In genomic region chr12:80213263-80213662, GRCm38 (mm10) we compare ENCODE assay signal across 24 mouse cellular contexts. TPM values are rescaled to one million over a fixed set of nuclear protein-coding genes. Genes with fewer than 3 reads are reported as not detected.
A peak's percentile ranks its signal among the peaks of the same experiment; 100 is the strongest.
DNase-seq lines count a peak whose midpoint lies in the region; ATAC-seq lines count a peak whose summit lies in the region.
"Had no signal": no experiment of that assay in that cellular context is flagged by ENCODE, and none has a peak within 500 bp of the region (broad histone marks: within the 10 kb centered on the region; RNA-seq: fewer than 3 reads in every experiment).

No protein-coding gene starts in this region.

- no peak overlapping the region for H3K4me3 ChIP-seq in heart, embryonic 12.5 days
- no peak overlapping the region for H3K4me3 ChIP-seq in embryonic facial prominence, embryonic 10.5 days
- no peak overlapping the region for H3K4me3 ChIP-seq in limb, embryonic 10.5 days
- no peak overlapping the region for H3K4me3 ChIP-seq in kidney, embryonic 16.5 days (ENCODE audit: low read length)
- H3K4me3 ChIP-seq: forebrain, embryonic 10.5 days; heart, adult 2 months; limb, embryonic 15.5 days; liver, embryonic 15.5 days; midbrain, embryonic 10.5 days had no signal

- no peak overlapping the region for H3K4me2 ChIP-seq in heart, embryonic 12.5 days
- H3K4me2 ChIP-seq in kidney, embryonic 16.5 days (replicated peaks; ENCODE audit: low read depth, low read length) = no peak overlapping the region
- H3K4me2 ChIP-seq: hindbrain, embryonic 14.5 days; limb, embryonic 15.5 days; liver, embryonic 15.5 days had no signal

- WGBS in heart, embryonic 12.5 days = 36% methylated on average over 4 of the region's 4 CpGs
- 65% methylated on average over 4 of the region's 4 CpGs for WGBS in embryonic facial prominence, embryonic 10.5 days
- 74% methylated on average over 4 of the region's 4 CpGs for WGBS in limb, embryonic 10.5 days
- WGBS in kidney, embryonic 16.5 days = 31% methylated on average over 4 of the region's 4 CpGs

- H3K27ac ChIP-seq in heart, embryonic 12.5 days (ENCODE audit: poor library complexity, severe bottlenecking) = peak overlapping the region; percentile 57; the same call in 1 of the 2 replicates
- 0 out of 2 replicates have a peak overlapping the region, but pooled peaks have one; percentile 19 for H3K27ac ChIP-seq in embryonic facial prominence, embryonic 10.5 days (replicated peaks)
- 0 out of 2 replicates have a peak overlapping the region, but pooled peaks have one; percentile 25 for H3K27ac ChIP-seq in limb, embryonic 10.5 days
- H3K27ac ChIP-seq in kidney, embryonic 16.5 days (ENCODE audit: low read length) = no peak overlapping the region
- H3K27ac ChIP-seq: forebrain, embryonic 10.5 days; hindbrain, embryonic 14.5 days; limb, embryonic 15.5 days; liver, embryonic 15.5 days; midbrain, embryonic 10.5 days had no signal

- H3K4me1 ChIP-seq in heart, embryonic 12.5 days (replicated peaks) = peaks cover 94% of the 10 kb centered on the region
- peaks cover 90% of the 10 kb centered on the region for H3K4me1 ChIP-seq in embryonic facial prominence, embryonic 10.5 days
- H3K4me1 ChIP-seq in limb, embryonic 10.5 days = peaks cover 80% of the 10 kb centered on the region
- peaks cover 78% of the 10 kb centered on the region for H3K4me1 ChIP-seq in kidney, embryonic 16.5 days (ENCODE audit: insufficient read depth, low read length)

- no peak overlapping the region for H3K9ac ChIP-seq in heart, embryonic 12.5 days
- H3K9ac ChIP-seq in kidney, embryonic 16.5 days (replicated peaks; ENCODE audit: low read length) = no peak overlapping the region
- H3K9ac ChIP-seq: hindbrain, embryonic 14.5 days; limb, embryonic 15.5 days; liver, embryonic 15.5 days had no signal

- DNase-seq in heart, adult 18-20 months = no peak
- peak; percentile 28 for DNase-seq in 416B (ENCODE audit: low read depth)
- no peak for DNase-seq in embryonic facial prominence, embryonic 10.5 days (ENCODE audit: low spot score)
- no peak for DNase-seq in limb, embryonic 10.5 days (ENCODE audit: low spot score)
- DNase-seq in layer of hippocampus, adult 9-11 months = no peak
- no peak for DNase-seq in kidney, adult 11 months
- DNase-seq: adrenal gland, adult 2 months; cerebellum, adult 11-12 months; cerebellum, postnatal 10 days; gastrocnemius, postnatal 10 days; heart, adult 2 months; kidney, adult 2 months; lung, postnatal 4 days had no signal

- H3K9me3 ChIP-seq in heart, embryonic 12.5 days (replicated peaks) = no peaks in the 10 kb centered on the region
- no peaks in the 10 kb centered on the region for H3K9me3 ChIP-seq in embryonic facial prominence, embryonic 10.5 days
- H3K9me3 ChIP-seq in limb, embryonic 10.5 days (replicated peaks) = no peaks in the 10 kb centered on the region
- no peaks in the 10 kb centered on the region for H3K9me3 ChIP-seq in kidney, embryonic 16.5 days (ENCODE audit: low read length)
- H3K9me3 ChIP-seq: forebrain, embryonic 10.5 days; limb, embryonic 15.5 days; liver, embryonic 15.5 days; midbrain, embryonic 10.5 days had no signal

- no peaks in the 10 kb centered on the region for H3K27me3 ChIP-seq in heart, embryonic 12.5 days (replicated peaks)
- H3K27me3 ChIP-seq in embryonic facial prominence, embryonic 10.5 days (replicated peaks; ENCODE audit: low read depth, poor library complexity, severe bottlenecking) = no peaks in the 10 kb centered on the region
- no peaks in the 10 kb centered on the region for H3K27me3 ChIP-seq in limb, embryonic 10.5 days (ENCODE audit: low read depth, poor library complexity, severe bottlenecking)
- no peaks in the 10 kb centered on the region for H3K27me3 ChIP-seq in kidney, embryonic 16.5 days (ENCODE audit: insufficient read depth, low read length)
- H3K27me3 ChIP-seq: limb, embryonic 15.5 days; liver, embryonic 15.5 days had no signal

- peaks cover 6% of the 10 kb centered on the region for H3K36me3 ChIP-seq in heart, embryonic 12.5 days
- H3K36me3 ChIP-seq in embryonic facial prominence, embryonic 10.5 days (replicated peaks) = peaks cover 14% of the 10 kb centered on the region
- peaks cover 16% of the 10 kb centered on the region for H3K36me3 ChIP-seq in limb, embryonic 10.5 days
- no peaks in the 10 kb centered on the region for H3K36me3 ChIP-seq in kidney, embryonic 16.5 days (ENCODE audit: insufficient read depth, low read length)

- ATAC-seq in heart, embryonic 12.5 days (ENCODE audit: insufficient number of reproducible peaks, low FRiP score) = no peak
- no peak for ATAC-seq in kidney, embryonic 16.5 days (ENCODE audit: low FRiP score, low TSS enrichment)
- ATAC-seq: CD4-positive, CD25-positive, alpha-beta regulatory T cell, adult 4 months; forebrain, embryonic 16.5 days; inflammation-experienced regulatory T-cells, adult 6 months; midbrain, embryonic 16.5 days had no signal

RNA-seq across cellular contexts. Expression of gene Actn1, which starts 46.9 kb away (rescaled TPM):
- polyA plus RNA-seq in heart, embryonic 12.5 days (2016; fragmentation: Nextera tagmentation; extraction: Ambion mirVana) = 63.6 and 65.0 TPM in 2 replicates
- total RNA-seq in heart, adult 18-20 months (2021) = 10 to 100 TPM; 23.8 to 31.7 TPM
- polyA plus RNA-seq in embryonic facial prominence, embryonic 10.5 days (2016; fragmentation: Nextera tagmentation; extraction: Ambion mirVana) = 38.2 and 39.3 TPM in 2 replicates
- 48.6 and 49.5 TPM in 2 replicates for polyA plus RNA-seq in limb, embryonic 10.5 days (2016; fragmentation: Nextera tagmentation; extraction: Ambion mirVana)
- polyA plus RNA-seq in kidney, embryonic 16.5 days (2015; fragmentation: Nextera tagmentation; extraction: Ambion mirVana) = 44.8 and 49.2 TPM in 2 replicates
